Mouse (Mus musculus) large intestine, adult 2 months (tissue): Measurements from ENCODE around the gene Ifitm5. TPM values are rescaled to one million over a fixed set of nuclear protein-coding genes. Genes with fewer than 3 reads are reported as not detected.

Experiments
- DNase-seq: peaks from one replicate; pipeline ENCODE4 v3.0.0-alpha.2; 2012; ENCODE audit warnings: low read depth, low spot score
- WGBS: fragments of 180-500 bp; shearing (Covaris S2); methylation state at CpG from one replicate; pipeline ENCODE4 v1.1.7; 2018; 5-methylcytosine and 5-hydroxymethylcytosine counted together
- polyA plus RNA-seq: library from polyadenylated mRNA; depleted of rRNA; stranded (reverse); fragments of >200 nt; gene quantifications from 2 replicates; pipeline ENCODE4 v1.2.3, GENCODE M21; 2012; rRNA removed

Gene Ifitm5
- polyA plus RNA-seq, 1 experiment = 0.95 TPM

- no peak for DNase-seq
- whole genome bisulfite sequencing = 33% methylated on average over 7 of the region's 7 CpGs
Observed at GRCm38 (mm10) chr7:140908181-140908580, 41.9 kb downstream of the Ifitm5 start.

- no peak for DNase-seq
Observed at GRCm38 (mm10) chr7:140907697-140908096, 42.4 kb downstream of the Ifitm5 start.

GRCm38 (mm10) chr7:140907131-140907530, 43.0 kb downstream of the Ifitm5 start:
- DNase-seq = no peak
- 76% methylated on average over 13 of the region's 13 CpGs for WGBS

More at GRCm38 (mm10) chr7:140907697-140908096, 42.4 kb downstream of the Ifitm5 start:
- 85% methylated on average over 7 of the region's 7 CpGs for WGBS

- 77% methylated on average over 2 of the region's 2 CpGs for WGBS
- no peak for DNase-seq
Observed at GRCm38 (mm10) chr7:140905642-140906081, 44.4 kb downstream of the Ifitm5 start.

GRCm38 (mm10) chr7:140903212-140903611, 46.9 kb downstream of the Ifitm5 start:
- no peak for DNase-seq
- 27% methylated on average over 13 of the region's 13 CpGs for WGBS

GRCm38 (mm10) chr7:140902036-140902875, 47.8 kb downstream of the Ifitm5 start:
- WGBS = 86% methylated on average over 15 of the region's 15 CpGs
- no peak for DNase-seq

- 58% methylated on average over 10 of the region's 10 CpGs for WGBS
- no peak for DNase-seq
Observed at GRCm38 (mm10) chr7:140900220-140900619, 49.9 kb downstream of the Ifitm5 start, which contains the start of gene Cox8b. Cox8b (minus strand) TSS chr7:140900446.

- WGBS = 66% methylated on average over 3 of the region's 3 CpGs
Observed at GRCm38 (mm10) chr7:140899121-140899520, 51.0 kb downstream of the Ifitm5 start.

More at GRCm38 (mm10) chr7:140899121-140899520, 51.0 kb downstream of the Ifitm5 start:
- no peak for DNase-seq

Other genes starting within 250 kb of the Ifitm5 start
- 0.75 and 1.4 TPM in 2 replicates for gene Cyp2e1, start 186.6 kb downstream of the Ifitm5 start, polyA plus RNA-seq
- not detected in 2 replicates for gene Syce1, start 162.4 kb downstream of the Ifitm5 start, polyA plus RNA-seq
- gene Zfp941, start 128.1 kb downstream of the Ifitm5 start, polyA plus RNA-seq = 0.15 and 0.20 TPM in 2 replicates
- gene Urah, start 115.3 kb downstream of the Ifitm5 start, polyA plus RNA-seq = 47.2 and 49.4 TPM in 2 replicates
- gene Scgb1c1, start 104.7 kb downstream of the Ifitm5 start, polyA plus RNA-seq = not detected in 2 replicates
- gene Odf3, start 102.5 kb downstream of the Ifitm5 start, polyA plus RNA-seq = not detected in 2 replicates
- not detected in 2 replicates for gene Gm45785, start 94.0 kb downstream of the Ifitm5 start, polyA plus RNA-seq
- gene Ric8a, start 93.3 kb downstream of the Ifitm5 start, polyA plus RNA-seq = 93.2 and 103 TPM in 2 replicates
- 22.0 and 22.5 TPM in 2 replicates for gene Bet1l, start 92.7 kb downstream of the Ifitm5 start, polyA plus RNA-seq
- gene Psmd13, start 68.3 kb downstream of the Ifitm5 start, polyA plus RNA-seq = 79.6 and 86.8 TPM in 2 replicates
- gene Sirt3, start 68.0 kb downstream of the Ifitm5 start, polyA plus RNA-seq = 18.4 and 23.3 TPM in 2 replicates
- gene Cox8b, start 49.8 kb downstream of the Ifitm5 start, polyA plus RNA-seq = 3.4 and 4.4 TPM in 2 replicates
- 93.6 and 138 TPM in 2 replicates for gene Nlrp6, start 29.4 kb downstream of the Ifitm5 start, polyA plus RNA-seq
- 20.5 and 23.1 TPM in 2 replicates for gene Pgghg, start 8.9 kb downstream of the Ifitm5 start, polyA plus RNA-seq
- gene Gm45717, start 5.6 kb upstream of the Ifitm5 start, polyA plus RNA-seq = not detected in 2 replicates
- gene Ifitm2, start 5.7 kb upstream of the Ifitm5 start, polyA plus RNA-seq = 596 and 675 TPM in 2 replicates
- gene Ifitm1, start 16.9 kb upstream of the Ifitm5 start, polyA plus RNA-seq = 138 and 161 TPM in 2 replicates
- gene Ifitm3, start 60.5 kb upstream of the Ifitm5 start, polyA plus RNA-seq = 306 and 461 TPM in 2 replicates
- 6.3 and 8.3 TPM in 2 replicates for gene Ifitm6, start 67.6 kb upstream of the Ifitm5 start, polyA plus RNA-seq
- not detected in 2 replicates for gene Gm17387, start 78.8 kb upstream of the Ifitm5 start, polyA plus RNA-seq
- 15.8 and 22.3 TPM in 2 replicates for gene B4galnt4, start 110.8 kb upstream of the Ifitm5 start, polyA plus RNA-seq
- 101 and 143 TPM in 2 replicates for gene Pkp3, start 127.9 kb upstream of the Ifitm5 start, polyA plus RNA-seq
- 41.3 and 41.8 TPM in 2 replicates for gene Sigirr, start 150.3 kb upstream of the Ifitm5 start, polyA plus RNA-seq
- 143 and 205 TPM in 2 replicates for gene Ano9, start 167.5 kb upstream of the Ifitm5 start, polyA plus RNA-seq
- gene Ptdss2, start 172.1 kb upstream of the Ifitm5 start, polyA plus RNA-seq = 23.6 and 28.1 TPM in 2 replicates
- 146 and 149 TPM in 2 replicates for gene Rnh1, start 222.6 kb upstream of the Ifitm5 start, polyA plus RNA-seq
- 82.1 and 91.7 TPM in 2 replicates for gene Hras, start 243.7 kb upstream of the Ifitm5 start, polyA plus RNA-seq
- gene Lrrc56, start 243.9 kb upstream of the Ifitm5 start, polyA plus RNA-seq = 5.4 and 7.2 TPM in 2 replicates